Mouse (Mus musculus): ENCODE data around the gene Lipc.

DNA sequence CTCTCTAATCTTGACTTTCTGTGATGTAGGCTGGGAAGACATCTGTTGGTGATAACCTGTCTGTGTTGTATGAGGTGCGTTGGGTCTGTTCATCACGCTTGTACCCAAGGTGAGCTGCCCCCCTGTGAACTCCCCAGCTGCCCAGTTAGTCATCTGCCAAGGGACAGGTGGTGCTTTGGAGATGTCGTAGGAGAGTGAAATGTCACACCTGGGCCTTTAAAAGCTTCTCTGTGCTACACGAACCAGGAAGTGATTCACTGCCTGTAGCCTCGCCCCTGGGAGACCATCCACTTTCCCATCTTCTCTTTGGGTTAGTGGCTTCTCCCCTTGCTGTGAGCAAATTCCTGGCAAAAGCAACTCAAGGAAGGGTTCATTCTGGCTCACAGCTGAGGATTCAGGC, 6.4 kb upstream of the Lipc start:
- TF ChIP-seq POLR2A (IDR thresholded peaks at IDR 0.05; ENCODE audit: insufficient read depth, low read depth, low read length) (no peak), CTCF (IDR thresholded peaks at IDR 0.05) (no peak), EP300 (IDR thresholded peaks at IDR 0.05; ENCODE audit: insufficient read depth, low read depth, low read length) (no peak)
